Mouse (Mus musculus): ENCODE measurements around the gene Gm10260. TPM values are rescaled to one million over a fixed set of nuclear protein-coding genes. Genes with fewer than 3 reads are reported as not detected.

The Gm10260 gene
- total RNA-seq, 2 experiments from 2014 or later: 12.6 to 21.6 TPM

- ATAC-seq (replicated peaks; ENCODE audit: low FRiP score, low TSS enrichment, poor library complexity, severe bottlenecking): no peak
Measured at GRCm38 (mm10) chr13:97724551-97724950, 35.9 kb downstream of the Gm10260 start.

GRCm38 (mm10) chr13:97712506-97713275 lies 47.7 kb downstream of the Gm10260 start:
- no peak for ATAC-seq (replicated peaks; ENCODE audit: low FRiP score, low TSS enrichment, poor library complexity, severe bottlenecking)

GRCm38 (mm10) chr13:97711510-97711909 lies 48.9 kb downstream of the Gm10260 start:
- ATAC-seq (replicated peaks; ENCODE audit: low FRiP score, low TSS enrichment, poor library complexity, severe bottlenecking): no peak
